Mouse (Mus musculus) neural tube, embryonic 14.5 days (tissue): ENCODE measurements around the gene Satb2. TPM values are rescaled to one million over a fixed set of nuclear protein-coding genes. Genes with fewer than 3 reads are reported as not detected.

Source experiments
- ATAC-seq: fragments of 200-750 bp; cut with Nextera tagmentation; 2 replicates; pipeline ENCODE4 v1.8.0; 2017; ENCODE audit warnings: low read depth, mild to moderate bottlenecking, moderate TSS enrichment, moderate library complexity
- H3K27ac ChIP-seq: fragments of 300-500 bp; sonication (generic); 2 replicates; pipeline ENCODE4 v1.5.1; 2014; ENCODE audit warnings: low read depth, mild to moderate bottlenecking, control low read depth, low read length, moderate library complexity, mixed read lengths
- H3K27me3 ChIP-seq: fragments of 300-500 bp; sonication (generic); 2 replicates; pipeline ENCODE4 v1.6.1; 2014; ENCODE audit warnings: low read length; ENCODE audit not compliant: control insufficient read depth, insufficient read depth
- H3K36me3 ChIP-seq: fragments of 300-500 bp; sonication (generic); 2 replicates; pipeline ENCODE4 v1.6.1; 2014; ENCODE audit warnings: low read length, mixed read lengths; ENCODE audit not compliant: control insufficient read depth, insufficient read depth
- H3K4me1 ChIP-seq: fragments of 300-500 bp; sonication (generic); 2 replicates; pipeline ENCODE4 v1.6.1; 2014; ENCODE audit warnings: low read length; ENCODE audit not compliant: control insufficient read depth, insufficient read depth
- H3K4me2 ChIP-seq: fragments of 300-500 bp; sonication (generic); 2 replicates; pipeline ENCODE4 v1.6.1; 2014; ENCODE audit warnings: mild to moderate bottlenecking, low read depth, low read length, control low read depth
- H3K4me3 ChIP-seq: fragments of 300-500 bp; sonication (generic); 2 replicates; pipeline ENCODE4 v1.5.1; 2014; ENCODE audit warnings: low read depth, low read length, control low read depth, mixed read lengths
- H3K9ac ChIP-seq: fragments of 300-500 bp; sonication (generic); replicated peaks from 2 replicates; pipeline ENCODE4 v1.6.1; 2014; ENCODE audit warnings: low read depth, mild to moderate bottlenecking, control low read depth, low read length, mixed read lengths
- H3K9me3 ChIP-seq: fragments of 300-500 bp; sonication (generic); 2 replicates; pipeline ENCODE4 v1.6.1; 2016; ENCODE audit warnings: low read length; ENCODE audit not compliant: control insufficient read depth
- WGBS: fragments of 180-500 bp; shearing (Covaris S2); extraction: QIAGEN DNeasy Blood & Tissue Kit; methylation state at CpG from one replicate; pipeline ENCODE4 v1.1.7; 2014; 5-methylcytosine and 5-hydroxymethylcytosine counted together
- polyA plus RNA-seq: library from polyadenylated mRNA; unstranded; fragments of >200 nt; fragmentation: Nextera tagmentation; extraction: Ambion mirVana; gene quantifications from 2 replicates; pipeline ENCODE4 v1.2.1, GENCODE M21; 2014

The Satb2 gene
- polyA plus RNA-seq, 1 experiment from 2014 or later: 2.7 TPM

- 5% methylated on average over 8 of the region's 8 CpGs for whole genome bisulfite sequencing
- H3K4me2 ChIP-seq: no peak overlapping the region
- H3K27ac ChIP-seq: no peak overlapping the region
- no peak overlapping the region for H3K4me3 ChIP-seq
- H3K4me1 ChIP-seq: no peaks in the 10 kb centered on the region
- no peaks in the 10 kb centered on the region for H3K9me3 ChIP-seq
- no peaks in the 10 kb centered on the region for H3K36me3 ChIP-seq
- no peak overlapping the region for H3K9ac ChIP-seq
- ATAC-seq: no peak
- peaks cover 51% of the 10 kb centered on the region for H3K27me3 ChIP-seq
These were observed 4.7 kb upstream of the Satb2 start for GRCm38 (mm10) chr1:56983100-56983590.

- H3K36me3 ChIP-seq: no peaks in the 10 kb centered on the region
- H3K4me3 ChIP-seq: no peak overlapping the region
- H3K4me1 ChIP-seq: no peaks in the 10 kb centered on the region
- WGBS: 1% methylated on average over 8 of the region's 8 CpGs
- H3K9ac ChIP-seq: no peak overlapping the region
- H3K27ac ChIP-seq: no peak overlapping the region
- peaks cover 51% of the 10 kb centered on the region for H3K27me3 ChIP-seq
- no peak overlapping the region for H3K4me2 ChIP-seq
- no peak for ATAC-seq
- H3K9me3 ChIP-seq: no peaks in the 10 kb centered on the region
These were observed 4.2 kb upstream of the Satb2 start for GRCm38 (mm10) chr1:56982631-56983030.

DNA sequence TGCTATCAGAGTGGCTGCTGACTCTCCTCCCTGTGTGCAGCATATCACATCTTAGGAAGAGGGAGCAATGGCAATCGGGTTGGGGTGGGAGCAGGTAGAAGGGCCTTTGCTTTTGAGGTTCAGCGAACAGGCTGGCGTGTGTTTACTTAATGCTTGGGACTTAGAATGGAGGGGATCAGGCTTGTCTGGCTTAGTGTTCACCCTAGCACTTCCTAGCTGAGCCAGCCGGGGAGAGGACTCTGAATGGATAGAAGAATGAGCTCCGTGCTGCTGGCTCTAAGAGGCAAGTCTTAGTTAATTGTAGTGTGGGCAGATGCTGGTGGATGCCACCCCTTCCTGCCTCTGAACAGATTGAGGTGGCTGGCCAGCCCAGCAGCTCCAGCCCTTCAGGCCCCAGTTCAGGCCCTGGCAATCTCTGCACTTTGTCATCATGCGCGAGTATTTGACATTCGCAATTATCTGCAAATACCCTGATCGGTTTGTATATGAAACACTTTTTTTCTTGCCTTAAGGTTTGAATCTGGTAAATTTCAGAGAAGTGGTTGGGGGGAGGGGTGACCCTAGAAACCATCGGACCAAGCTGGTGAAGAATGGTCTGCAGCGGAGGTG lies 3.6 kb upstream of the Satb2 start:
- 2% methylated on average over 11 of the region's 11 CpGs for WGBS
- H3K4me1 ChIP-seq: peaks cover 2% of the 10 kb centered on the region; the same call in 1 of the 2 replicates
- no peak overlapping the region for H3K9ac ChIP-seq
- peaks cover 56% of the 10 kb centered on the region for H3K27me3 ChIP-seq
- H3K27ac ChIP-seq: no peak overlapping the region
- no peak overlapping the region for H3K4me3 ChIP-seq
- ATAC-seq: no peak
- no peaks in the 10 kb centered on the region for H3K9me3 ChIP-seq
- H3K4me2 ChIP-seq: no peak overlapping the region
- H3K36me3 ChIP-seq: no peaks in the 10 kb centered on the region

DNA sequence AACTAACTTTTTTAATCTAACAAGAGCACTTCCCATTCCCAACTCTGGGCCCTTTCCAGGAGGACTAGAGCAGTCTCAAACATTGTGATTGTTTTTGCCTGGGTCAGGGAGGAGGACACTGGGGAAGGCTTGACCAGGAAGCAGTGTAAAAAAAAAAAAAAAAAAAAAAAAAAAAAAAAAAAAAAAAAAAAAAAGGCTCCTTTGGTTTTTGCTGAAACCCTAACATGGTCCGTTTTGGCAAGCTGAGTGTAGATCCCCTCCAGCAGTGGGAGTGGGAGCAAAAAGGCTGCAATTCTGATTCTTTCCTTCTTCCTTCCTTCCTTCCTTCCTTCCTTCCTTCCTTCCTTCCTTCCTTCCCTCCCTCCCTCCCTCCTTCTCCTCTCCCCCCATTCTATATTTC lies 3.1 kb upstream of the Satb2 start:
- H3K9me3 ChIP-seq: no peaks in the 10 kb centered on the region
- 0% methylated on average over 1 of the region's 1 CpGs for WGBS
- H3K36me3 ChIP-seq: no peaks in the 10 kb centered on the region
- H3K4me3 ChIP-seq: no peak overlapping the region
- H3K27me3 ChIP-seq: peaks cover 58% of the 10 kb centered on the region
- H3K4me1 ChIP-seq: peaks cover 7% of the 10 kb centered on the region; the same call in 1 of the 2 replicates
- no peak overlapping the region for H3K27ac ChIP-seq
- ATAC-seq: no peak
- no peak overlapping the region for H3K4me2 ChIP-seq
- no peak overlapping the region for H3K9ac ChIP-seq

DNA sequence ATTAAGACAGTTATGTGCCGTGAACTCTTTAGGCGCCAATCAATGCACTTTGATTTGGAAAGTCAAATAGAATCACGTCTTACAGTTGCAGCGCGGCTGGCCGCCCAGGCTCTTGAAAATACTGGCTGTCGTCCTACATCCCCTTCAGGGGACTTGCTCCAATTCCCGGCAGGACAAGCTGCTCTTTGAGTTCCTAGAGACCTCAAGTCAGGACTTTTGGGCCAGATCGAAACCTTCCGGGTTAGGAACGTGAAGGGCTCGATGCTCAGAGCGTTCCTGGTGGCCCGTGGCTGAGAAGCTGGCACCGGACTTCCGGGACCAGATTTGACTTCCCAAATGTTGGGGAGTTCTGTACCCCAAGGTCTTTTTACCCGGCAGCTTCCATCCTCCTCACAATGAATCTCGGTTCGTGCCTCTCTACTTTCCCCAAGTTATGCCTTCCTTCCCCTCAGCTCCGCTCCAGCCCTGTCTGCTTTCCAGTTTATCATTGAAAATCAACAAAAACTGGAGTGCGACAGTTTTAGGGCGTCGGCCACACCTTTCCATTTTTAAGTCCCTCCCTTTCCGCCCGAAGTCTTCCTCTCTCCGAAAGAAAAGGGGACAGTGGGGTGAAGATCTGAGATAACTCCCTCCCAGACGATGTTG lies 2.3 kb upstream of the Satb2 start:
- H3K27me3 ChIP-seq: peaks cover 58% of the 10 kb centered on the region
- H3K4me1 ChIP-seq: peaks cover 7% of the 10 kb centered on the region; the same call in 1 of the 2 replicates
- no peak for ATAC-seq
- WGBS: under 1% methylated on average over 27 of the region's 27 CpGs
- no peak overlapping the region for H3K27ac ChIP-seq
- H3K4me3 ChIP-seq: no peak overlapping the region
- H3K9ac ChIP-seq: no peak overlapping the region
- H3K36me3 ChIP-seq: no peaks in the 10 kb centered on the region
- H3K4me2 ChIP-seq: no peak overlapping the region
- no peaks in the 10 kb centered on the region for H3K9me3 ChIP-seq

- no peaks in the 10 kb centered on the region for H3K36me3 ChIP-seq
- no peak overlapping the region for H3K4me2 ChIP-seq
- ATAC-seq: no peak
- no peak overlapping the region for H3K4me3 ChIP-seq
- WGBS: 0% methylated on average over 7 of the region's 7 CpGs
- peaks cover 7% of the 10 kb centered on the region; the same call in 1 of the 2 replicates for H3K4me1 ChIP-seq
- peaks cover 52% of the 10 kb centered on the region for H3K27me3 ChIP-seq
- H3K27ac ChIP-seq: no peak overlapping the region
- H3K9me3 ChIP-seq: no peaks in the 10 kb centered on the region
- H3K9ac ChIP-seq: no peak overlapping the region
These were observed 1.3 kb upstream of the Satb2 start for GRCm38 (mm10) chr1:56979531-56980395.

- Histone ChIP-seq H3K4me3 (peak overlapping the region; percentile 16; the same call in 1 of the 2 replicates), H3K4me2 (peak overlapping the region; percentile 31), H3K27ac (no peak overlapping the region), H3K4me1 (peaks cover 8% of the 10 kb centered on the region), H3K9me3 (no peaks in the 10 kb centered on the region), H3K36me3 (no peaks in the 10 kb centered on the region), H3K9ac (no peak overlapping the region), H3K27me3 (peaks cover 42% of the 10 kb centered on the region)
- under 1% methylated on average over 45 of the region's 45 CpGs for WGBS
- ATAC-seq: no peak
These were observed 999 bp downstream of the Satb2 start for GRCm38 (mm10) chr1:56977201-56978100.

- H3K9ac ChIP-seq: no peak overlapping the region
- H3K4me3 ChIP-seq: peak overlapping the region; percentile 16; the same call in 1 of the 2 replicates
- H3K4me1 ChIP-seq: peaks cover 10% of the 10 kb centered on the region
- WGBS: 2% methylated on average over 11 of the region's 11 CpGs
- H3K27ac ChIP-seq: no peak overlapping the region
- peak overlapping the region; percentile 31 for H3K4me2 ChIP-seq
- no peaks in the 10 kb centered on the region for H3K9me3 ChIP-seq
- ATAC-seq: no peak
- H3K27me3 ChIP-seq: peaks cover 35% of the 10 kb centered on the region
- H3K36me3 ChIP-seq: no peaks in the 10 kb centered on the region
These were observed 1.7 kb downstream of the Satb2 start for GRCm38 (mm10) chr1:56976825-56977104.
